Mouse (Mus musculus) liver, postnatal 0 days (tissue): ENCODE results near the gene Fads3.

Source experiments
- CTCF ChIP-seq: sonication (generic); IDR thresholded peaks from 2 replicates; pipeline ENCODE4 v1.5.1; 2016; ENCODE audit warnings: antibody characterized with exemption, low read depth
- EP300 ChIP-seq: IDR thresholded peaks from 2 replicates; pipeline ENCODE4 v1.6.1; 2016; ENCODE audit warnings: antibody characterized with exemption, low read depth, mild to moderate bottlenecking

DNA sequence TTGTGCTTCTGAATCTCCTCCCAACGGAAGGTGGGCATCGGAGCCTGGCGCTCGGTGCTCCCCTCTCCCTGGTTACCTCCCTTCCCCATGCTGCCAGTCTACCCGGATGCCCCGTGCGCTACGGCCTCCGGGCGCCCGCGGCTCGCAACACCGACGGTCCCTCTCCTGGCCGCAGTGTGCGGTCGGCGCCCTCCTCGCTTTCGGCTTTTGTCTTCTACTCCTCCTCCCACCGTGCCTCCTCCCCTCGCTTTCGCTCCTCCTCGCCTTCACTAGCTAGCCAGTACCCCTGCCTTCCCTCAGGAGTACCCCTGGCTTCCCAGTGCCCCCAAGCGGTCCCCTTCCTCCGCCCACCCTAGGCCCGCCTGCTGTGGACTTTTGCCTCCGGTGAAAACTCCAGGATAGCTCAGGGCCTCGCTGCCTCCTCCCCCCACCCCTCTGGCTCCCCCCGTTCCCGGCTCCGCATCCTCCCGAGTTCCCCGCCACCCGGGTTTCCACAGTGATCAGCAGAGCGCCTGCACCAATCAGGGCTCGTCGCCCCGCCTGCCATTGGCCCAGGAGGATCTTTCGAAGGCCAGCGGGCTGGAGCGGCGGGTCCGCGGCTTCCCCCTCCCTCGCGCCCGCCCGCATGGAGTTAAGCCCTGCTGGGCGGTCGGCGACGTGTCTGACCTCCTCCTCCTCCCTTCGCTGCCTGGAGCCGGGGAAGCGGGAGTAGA is 60.1 kb downstream of the Fads3 start, which contains the start of gene Fads2:
- TF ChIP-seq CTCF: peak; percentile 33
- peak; percentile 26; the same call in 1 of the 2 replicates for TF ChIP-seq EP300
